Mouse (Mus musculus) cerebellum, postnatal 36 days (tissue): ENCODE measurements around the gene Chdh.

Experiments used
- DNase-seq, 2 experiments: peaks; one replicate each; pipeline ENCODE4 v3.0.0; 2021 to 2022; ENCODE audit warnings: mixed read lengths in 2 of 2

Chdh gene

DNA sequence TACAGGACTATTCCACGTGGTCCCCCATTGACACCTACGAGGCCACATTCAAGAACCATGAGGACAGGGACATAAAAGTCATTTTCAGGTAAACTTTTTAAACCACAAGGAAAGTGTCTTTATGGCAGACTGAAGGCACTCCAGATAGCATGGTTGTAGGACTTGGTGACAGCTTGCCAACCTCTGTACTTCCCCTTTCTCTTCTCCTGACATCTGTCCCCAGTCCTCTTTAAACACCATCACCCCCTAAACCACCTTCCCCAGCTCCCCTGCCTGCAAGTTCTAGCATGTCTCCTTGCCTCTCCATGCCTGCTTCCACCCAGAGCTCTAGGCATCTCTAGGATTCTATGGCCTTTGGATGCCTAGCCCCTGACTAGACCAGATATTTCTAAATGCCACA is 56.0 kb downstream of the Chdh start:
- DNase-seq: no peak

DNA sequence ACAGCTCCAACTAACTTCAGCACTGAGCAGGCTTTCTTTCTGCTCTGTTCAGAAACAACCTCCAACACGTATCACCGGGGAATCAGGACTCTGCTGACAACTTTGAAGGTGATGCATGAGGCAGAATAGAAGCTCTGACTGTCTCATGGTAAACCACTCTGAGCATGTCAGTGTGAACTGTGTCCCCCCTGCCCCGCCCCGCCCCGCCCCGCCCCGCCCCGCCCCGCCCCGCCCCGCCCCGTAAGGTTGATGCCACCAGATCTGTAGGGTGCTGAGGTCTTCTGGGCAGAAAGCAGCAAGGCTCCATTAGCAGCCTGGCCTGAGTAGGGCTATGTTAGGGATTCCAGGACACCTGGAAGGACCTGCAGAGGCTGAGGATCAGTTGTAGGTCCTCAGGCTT is 57.9 kb downstream of the Chdh start:
- DNase-seq: no peak

DNA sequence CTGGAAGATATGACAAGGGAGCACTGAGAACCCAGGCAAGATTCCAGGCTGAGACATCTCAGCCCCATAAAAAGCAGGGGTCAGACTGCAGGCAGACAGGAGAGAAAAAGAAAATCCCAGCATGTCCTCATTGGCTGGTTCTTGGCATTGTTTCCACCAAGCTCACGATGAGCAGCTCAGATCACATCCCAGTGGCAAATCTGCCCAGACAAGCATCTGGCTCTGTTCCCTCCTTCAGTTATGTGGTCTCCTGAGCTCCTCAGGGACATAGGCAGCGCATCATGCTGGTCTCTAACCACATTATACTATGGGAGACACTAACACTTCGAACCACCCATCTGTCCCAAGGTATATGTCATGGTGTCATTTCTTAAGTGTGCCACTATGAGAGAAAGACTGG is 59.7 kb downstream of the Chdh start:
- DNase-seq: no peak

DNA sequence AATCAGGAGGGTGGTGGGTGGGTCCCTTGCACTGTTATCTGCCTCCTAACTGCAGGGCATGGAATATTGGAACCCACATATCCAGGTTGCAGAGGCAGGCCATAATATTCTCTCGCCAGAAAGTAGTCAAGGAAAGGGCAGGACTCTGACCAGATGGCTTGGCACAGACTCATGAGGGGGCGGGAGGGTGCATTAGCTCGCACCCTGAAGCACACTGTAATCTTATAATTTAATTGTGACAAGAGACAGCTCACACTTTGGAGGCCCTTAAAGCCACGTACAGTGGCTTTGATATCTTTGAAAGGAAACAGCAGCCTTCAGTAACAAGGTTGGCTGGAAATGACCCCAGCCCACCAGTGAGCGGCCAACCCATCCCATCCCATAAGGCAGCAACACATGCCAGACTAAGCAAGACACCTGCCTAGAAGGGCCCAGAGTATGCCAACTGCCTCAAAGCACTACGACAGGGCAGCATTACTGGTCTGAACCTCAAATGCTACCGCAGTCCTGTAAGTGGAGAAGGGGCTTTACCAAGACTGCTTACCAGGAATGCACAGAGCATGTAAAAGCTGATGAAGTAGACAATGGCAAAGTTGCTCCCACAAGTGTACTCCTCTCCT is 66.6 kb downstream of the Chdh start:
- DNase-seq: peak; percentile 75 to 77

DNA sequence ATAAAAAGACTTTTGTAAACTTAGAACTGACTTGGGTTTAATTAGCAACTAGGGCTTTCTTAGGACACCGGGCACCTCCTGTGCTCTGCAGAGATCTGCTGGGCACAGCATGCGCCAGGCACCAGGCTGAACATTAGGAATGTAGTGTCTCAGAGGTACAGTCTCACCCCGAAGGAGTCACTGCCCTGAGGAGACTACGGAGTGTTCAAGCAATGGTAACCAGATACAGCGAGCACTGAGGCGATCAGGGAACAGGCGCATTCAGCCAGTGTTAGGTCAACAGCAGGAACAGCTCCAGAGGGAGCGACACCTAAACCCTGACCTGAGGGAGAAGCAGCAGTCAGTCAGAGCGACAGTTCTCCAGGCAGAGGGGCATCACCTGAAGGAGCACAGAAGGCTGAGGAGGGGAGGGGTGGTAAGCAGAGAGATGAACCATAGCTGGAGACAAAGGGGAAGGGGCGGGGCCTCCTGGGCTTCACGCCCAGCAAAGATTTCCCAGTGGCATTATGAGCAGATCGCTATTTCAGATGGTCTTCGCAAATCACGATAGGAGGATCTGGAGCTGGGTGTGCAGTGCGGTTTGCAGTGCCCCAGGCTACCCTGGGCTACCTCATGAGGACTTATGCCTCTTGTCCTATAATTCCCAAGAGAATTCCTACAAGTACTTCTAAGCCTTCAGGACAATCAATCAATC is 69.4 kb downstream of the Chdh start:
- DNase-seq: no peak

DNA sequence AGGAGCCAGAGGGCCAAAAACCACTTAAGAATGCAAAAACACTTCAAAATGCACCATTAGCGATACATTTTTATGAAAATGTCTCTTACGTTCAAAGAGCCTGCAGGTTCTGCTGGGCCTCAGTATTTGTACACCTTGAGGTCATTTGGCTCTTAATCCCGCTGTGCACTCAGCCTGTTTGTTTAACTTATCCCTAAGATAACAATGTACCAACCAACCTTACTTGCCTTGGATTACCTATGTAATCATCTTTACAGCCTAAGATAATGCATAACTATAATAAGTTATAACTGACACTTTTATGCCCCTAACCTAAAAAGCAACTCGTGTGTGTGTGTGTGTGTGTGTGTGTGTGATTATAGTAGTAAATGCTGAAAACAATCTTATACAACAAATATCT is 70.9 kb downstream of the Chdh start:
- DNase-seq: no peak
